Mouse (Mus musculus) heart, postnatal 0 days (tissue): ENCODE results near the gene Itm2b. TPM values are rescaled to one million over a fixed set of nuclear protein-coding genes. Genes with fewer than 3 reads are reported as not detected.

Experiments used
- ATAC-seq: fragments of 200-750 bp; cut with Nextera tagmentation; 2 replicates; pipeline ENCODE4 v1.8.0; 2017; ENCODE audit warnings: low read depth, moderate number of reproducible peaks, moderate library complexity; ENCODE audit not compliant: insufficient read depth
- DNase-seq: peaks from one replicate; pipeline ENCODE4 v3.0.0-alpha.2; 2016; ENCODE audit warnings: low spot score
- H3K27ac ChIP-seq: fragments of 300-500 bp; sonication (generic); 2 replicates; pipeline ENCODE4 v1.5.1; 2014; ENCODE audit warnings: low read depth, mild to moderate bottlenecking
- H3K27me3 ChIP-seq: fragments of 300-500 bp; sonication (generic); 2 replicates; pipeline ENCODE4 v1.6.1; 2014; ENCODE audit warnings: low read length, mixed read lengths; ENCODE audit not compliant: control insufficient read depth, insufficient read depth
- H3K36me3 ChIP-seq: fragments of 300-500 bp; sonication (generic); replicated peaks from 2 replicates; pipeline ENCODE4 v1.6.1; 2014; ENCODE audit warnings: low read length, mixed read lengths; ENCODE audit not compliant: control insufficient read depth, insufficient read depth
- H3K4me1 ChIP-seq: fragments of 300-500 bp; sonication (generic); 2 replicates; pipeline ENCODE4 v1.6.1; 2014; ENCODE audit warnings: antibody characterized with exemption; ENCODE audit not compliant: control insufficient read depth, insufficient read depth
- H3K4me2 ChIP-seq: fragments of 300-500 bp; sonication (generic); 2 replicates; pipeline ENCODE4 v1.6.1; 2014; ENCODE audit warnings: low read depth, mild to moderate bottlenecking, low read length, moderate library complexity
- H3K4me3 ChIP-seq: fragments of 300-500 bp; sonication (generic); 2 replicates; pipeline ENCODE4 v1.5.1; 2014; ENCODE audit warnings: low read depth, low read length
- H3K9ac ChIP-seq: fragments of 300-500 bp; sonication (generic); replicated peaks from 2 replicates; pipeline ENCODE4 v1.6.1; 2014; ENCODE audit warnings: low read depth, low read length, mixed read lengths
- H3K9me3 ChIP-seq: fragments of 300-500 bp; sonication (generic); replicated peaks from 2 replicates; pipeline ENCODE4 v1.6.1; 2016; ENCODE audit warnings: low read length; ENCODE audit not compliant: control insufficient read depth
- CTCF ChIP-seq: IDR thresholded peaks from 2 replicates; pipeline ENCODE4 v1.5.1; 2016; ENCODE audit warnings: antibody characterized with exemption, control low read depth, low read depth
- EP300 ChIP-seq: IDR thresholded peaks from 2 replicates; pipeline ENCODE4 v1.6.1; 2016; ENCODE audit warnings: antibody characterized with exemption, low read depth
- WGBS: fragments of 180-500 bp; shearing (Covaris S2); extraction: QIAGEN DNeasy Blood & Tissue Kit; methylation state at CpG from one replicate; pipeline ENCODE4 v1.1.7; 2014; 5-methylcytosine and 5-hydroxymethylcytosine counted together
- polyA plus RNA-seq: library from polyadenylated mRNA; unstranded; fragments of >200 nt; fragmentation: Nextera tagmentation; extraction: Ambion mirVana; gene quantifications from 2 replicates; pipeline ENCODE4 v1.2.1, GENCODE M21; 2015
- total RNA-seq: library from RNA; depleted of rRNA; stranded (reverse); fragments of >200 nt; gene quantifications from 2 replicates; pipeline ENCODE4 v1.2.3, GENCODE M21; 2014; ENCODE audit warnings: low replicate concordance; rRNA removed

Itm2b gene
- total and polyA plus RNA-seq, 2 experiments from 2014 or later: 388 to 907 TPM

DNA sequence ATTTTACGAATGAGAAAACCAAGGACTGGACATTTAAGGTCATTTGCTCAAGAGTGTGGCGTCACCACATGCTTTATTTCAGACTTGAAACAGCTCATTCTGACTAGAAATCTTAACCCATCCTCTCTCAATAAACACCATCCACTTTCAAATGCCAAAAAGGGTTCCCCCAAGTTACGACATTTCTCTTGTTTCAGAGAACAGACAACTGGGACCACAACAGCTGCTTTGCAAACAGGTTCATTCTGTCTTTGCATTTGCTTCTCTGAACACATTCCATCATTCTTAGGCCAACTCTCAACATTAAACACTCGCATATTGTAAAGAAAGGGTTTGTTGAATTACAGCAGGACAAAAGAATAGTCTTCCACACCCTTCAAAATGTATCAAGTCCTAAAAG lies 71.2 kb downstream of the Itm2b start:
- no peak overlapping the region for H3K27ac ChIP-seq
- no peak for TF ChIP-seq EP300
- no peak for TF ChIP-seq CTCF
- DNase-seq: no peak
- peaks cover 2% of the 10 kb centered on the region; the same call in 1 of the 2 replicates for H3K4me1 ChIP-seq
- WGBS: 86% methylated on average over 4 of the region's 4 CpGs
- no peak overlapping the region for H3K4me2 ChIP-seq
- no peak overlapping the region for H3K4me3 ChIP-seq
- ATAC-seq: no peak
- no peaks in the 10 kb centered on the region for H3K27me3 ChIP-seq
- H3K9me3 ChIP-seq: no peaks in the 10 kb centered on the region
- H3K9ac ChIP-seq: no peak overlapping the region
- H3K36me3 ChIP-seq: peaks cover 4% of the 10 kb centered on the region; the same call in 1 of the 2 replicates

DNA sequence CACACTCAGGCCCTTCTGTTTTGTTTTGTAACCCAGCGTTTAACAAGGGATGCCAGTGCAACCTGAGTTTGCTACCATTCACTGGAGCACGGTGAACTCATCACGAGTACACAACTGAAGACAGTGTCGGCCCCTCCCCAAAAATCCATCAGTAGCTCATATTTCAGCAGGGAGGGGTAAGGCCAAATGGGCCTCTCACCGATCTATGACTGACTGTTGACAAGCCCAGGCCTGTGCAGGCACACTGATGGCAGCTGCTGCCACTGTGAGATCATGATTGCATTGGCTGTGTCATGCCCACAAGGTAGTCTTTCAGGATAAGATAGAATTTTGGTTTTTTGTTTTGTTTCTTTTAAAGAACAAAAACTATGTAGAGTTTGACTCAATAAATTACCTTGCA lies 71.7 kb downstream of the Itm2b start:
- ATAC-seq (no peak), DNase-seq (no peak)
- Histone ChIP-seq H3K27ac (no peak overlapping the region), H3K9ac (no peak overlapping the region), H3K9me3 (no peaks in the 10 kb centered on the region), H3K4me3 (no peak overlapping the region), H3K4me2 (no peak overlapping the region), H3K4me1 (peaks cover 6% of the 10 kb centered on the region; the same call in 1 of the 2 replicates), H3K36me3 (no peaks in the 10 kb centered on the region), H3K27me3 (no peaks in the 10 kb centered on the region)
- 31% methylated on average over 5 of the region's 5 CpGs for WGBS
- TF ChIP-seq EP300 (no peak), CTCF (no peak)

DNA sequence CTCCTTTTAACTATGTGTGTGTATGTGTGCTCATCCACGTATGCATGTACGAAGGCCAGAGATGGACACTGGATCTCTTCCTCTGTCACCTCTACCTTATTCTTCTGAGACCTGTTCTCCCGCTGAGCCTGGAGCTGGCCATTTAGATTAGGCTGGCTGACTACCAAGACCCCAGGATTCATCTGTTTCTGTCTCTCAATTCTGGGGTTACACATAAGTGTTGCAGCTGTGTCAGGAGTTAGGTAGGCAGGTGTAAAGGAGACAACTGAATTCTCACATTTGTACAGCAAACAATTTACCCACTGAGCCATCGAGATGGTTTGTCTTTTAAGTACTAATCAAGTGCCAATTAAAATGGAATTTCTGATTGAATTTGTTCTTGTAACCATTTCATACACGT lies 72.2 kb downstream of the Itm2b start:
- Histone ChIP-seq H3K9me3 (no peaks in the 10 kb centered on the region), H3K4me2 (no peak overlapping the region)
- WGBS: 70% methylated on average over 5 of the region's 5 CpGs

More for the DNA sequence above, 72.2 kb downstream of the Itm2b start:
- Histone ChIP-seq H3K36me3 (no peaks in the 10 kb centered on the region), H3K4me3 (no peak overlapping the region), H3K4me1 (peaks cover 11% of the 10 kb centered on the region; the same call in 1 of the 2 replicates), H3K27me3 (no peaks in the 10 kb centered on the region), H3K27ac (no peak overlapping the region), H3K9ac (no peak overlapping the region)
- DNase-seq: no peak
- TF ChIP-seq EP300: no peak
- TF ChIP-seq CTCF: no peak
- ATAC-seq: no peak

Other genes starting within 250 kb of the Itm2b start
- 6.6 and 7.0 TPM in 2 replicates for gene Lpar6, start 147.4 kb downstream of the Itm2b start, total RNA-seq
- 7.2 and 7.8 TPM in 2 replicates for gene Lpar6, start 147.4 kb downstream of the Itm2b start, polyA plus RNA-seq
- 7.7 and 12.3 TPM in 2 replicates for gene Rb1, start 59.5 kb downstream of the Itm2b start, total RNA-seq
- 9.1 and 10.5 TPM in 2 replicates for gene Rb1, start 59.5 kb downstream of the Itm2b start, polyA plus RNA-seq
- 17.4 and 17.5 TPM in 2 replicates for gene Med4, start 124.7 kb upstream of the Itm2b start, total RNA-seq
- gene Med4, start 124.7 kb upstream of the Itm2b start, polyA plus RNA-seq: 36.1 and 40.2 TPM in 2 replicates
- gene Sucla2, start 140.0 kb upstream of the Itm2b start, total RNA-seq: 229 and 249 TPM in 2 replicates
- 449 TPM in 2 replicates for gene Sucla2, start 140.0 kb upstream of the Itm2b start, polyA plus RNA-seq
- gene Nudt15, start 163.0 kb upstream of the Itm2b start, total RNA-seq: 1.8 and 2.8 TPM in 2 replicates
- 3.7 and 4.7 TPM in 2 replicates for gene Nudt15, start 163.0 kb upstream of the Itm2b start, polyA plus RNA-seq